Mouse (Mus musculus) kidney, postnatal 0 days (tissue): ENCODE measurements around the gene Ciita. TPM values are rescaled to one million over a fixed set of nuclear protein-coding genes. Genes with fewer than 3 reads are reported as not detected.
A peak's percentile ranks its signal among the peaks of the same experiment; 100 is the strongest.

Source experiments
- ATAC-seq: fragments of 200-750 bp; cut with Nextera tagmentation; replicated peaks from 2 replicates; pipeline ENCODE4 v1.8.0; 2017; ENCODE audit warnings: low read depth, moderate number of reproducible peaks, moderate TSS enrichment, moderate library complexity; ENCODE audit not compliant: low FRiP score
- DNase-seq: peaks from one replicate; pipeline ENCODE4 v3.0.0-alpha.2; 2016; ENCODE audit warnings: low spot score
- H3K27ac ChIP-seq: fragments of 300-500 bp; sonication (generic); 2 replicates; pipeline ENCODE4 v1.5.1; 2014; ENCODE audit warnings: mild to moderate bottlenecking
- H3K27me3 ChIP-seq: fragments of 300-500 bp; sonication (generic); 2 replicates; pipeline ENCODE4 v1.6.1; 2014; ENCODE audit warnings: low read length, mixed read lengths; ENCODE audit not compliant: insufficient read depth
- H3K36me3 ChIP-seq: fragments of 300-500 bp; sonication (generic); 2 replicates; pipeline ENCODE4 v1.6.1; 2014; ENCODE audit warnings: low read length, mixed read lengths; ENCODE audit not compliant: insufficient read depth
- H3K4me1 ChIP-seq: fragments of 300-500 bp; sonication (generic); replicated peaks from 2 replicates; pipeline ENCODE4 v1.6.1; 2014; ENCODE audit warnings: antibody characterized with exemption, low read length, mixed read lengths; ENCODE audit not compliant: insufficient read depth
- H3K4me2 ChIP-seq: fragments of 300-500 bp; sonication (generic); 2 replicates; pipeline ENCODE4 v1.6.1; 2014; ENCODE audit warnings: mild to moderate bottlenecking, low read length, moderate library complexity, mixed read lengths
- H3K4me3 ChIP-seq: fragments of 300-500 bp; sonication (generic); replicated peaks from 2 replicates; pipeline ENCODE4 v1.5.1; 2014; ENCODE audit warnings: low read depth, low read length
- H3K9ac ChIP-seq: fragments of 300-500 bp; sonication (generic); 2 replicates; pipeline ENCODE4 v1.6.1; 2014; ENCODE audit warnings: low read depth, low read length
- H3K9me3 ChIP-seq: fragments of 300-500 bp; sonication (generic); replicated peaks from 2 replicates; pipeline ENCODE4 v1.6.1; 2016; ENCODE audit warnings: low read length, inconsistent platforms, mixed read lengths
- CTCF ChIP-seq: IDR thresholded peaks from 2 replicates; pipeline ENCODE4 v1.5.1; 2016; ENCODE audit warnings: antibody characterized with exemption, low read depth, mild to moderate bottlenecking, moderate library complexity
- WGBS: fragments of 180-500 bp; shearing (Covaris S2); extraction: QIAGEN DNeasy Blood & Tissue Kit; methylation state at CpG from one replicate; pipeline ENCODE4 v1.1.7; 2014; 5-methylcytosine and 5-hydroxymethylcytosine counted together
- polyA plus RNA-seq: library from polyadenylated mRNA; unstranded; fragments of >200 nt; fragmentation: Nextera tagmentation; extraction: Ambion mirVana; gene quantifications from 2 replicates; pipeline ENCODE4 v1.2.1, GENCODE M21; 2015

Ciita gene
- polyA plus RNA-seq: 0.93 and 0.95 TPM in 2 replicates

- H3K36me3 ChIP-seq: no peaks in the 10 kb centered on the region
- WGBS: 76% methylated on average over 5 of the region's 5 CpGs
- H3K4me2 ChIP-seq: no peak within 1 kb of the TSS
- no peaks in the 10 kb centered on the region for H3K4me1 ChIP-seq
- ATAC-seq: no peak
- H3K9me3 ChIP-seq: no peaks in the 10 kb centered on the region
- no peak within 1 kb of the TSS for H3K27ac ChIP-seq
- TF ChIP-seq CTCF: no peak
- H3K9ac ChIP-seq: no peak within 1 kb of the TSS
- no peak within 1 kb of the TSS for H3K4me3 ChIP-seq
- DNase-seq: no peak
- H3K27me3 ChIP-seq: no peaks in the 10 kb centered on the region
Measured at GRCm38 (mm10) chr16:10479857-10480256, at the start of gene Ciita. Gene Ciita (plus strand): TSS chr16:10480059.

- Histone ChIP-seq H3K27ac (no peak overlapping the region), H3K4me1 (no peaks in the 10 kb centered on the region), H3K4me3 (no peak overlapping the region), H3K4me2 (no peak overlapping the region), H3K9me3 (no peaks in the 10 kb centered on the region), H3K36me3 (peaks cover 2% of the 10 kb centered on the region; the same call in 1 of the 2 replicates), H3K27me3 (no peaks in the 10 kb centered on the region), H3K9ac (no peak overlapping the region)
- WGBS: 75% methylated on average over 1 of the region's 1 CpGs
- no peak for TF ChIP-seq CTCF
- no peak for ATAC-seq
- DNase-seq: no peak
Measured at GRCm38 (mm10) chr16:10431911-10432310, 47.9 kb upstream of the Ciita start.

- H3K27ac ChIP-seq: no peak overlapping the region
- ATAC-seq: no peak
- no peak overlapping the region for H3K9ac ChIP-seq
- H3K9me3 ChIP-seq: no peaks in the 10 kb centered on the region
- DNase-seq: no peak
- TF ChIP-seq CTCF: no peak
- H3K27me3 ChIP-seq: no peaks in the 10 kb centered on the region
- WGBS: 89% methylated on average over 4 of the region's 4 CpGs
- no peaks in the 10 kb centered on the region for H3K36me3 ChIP-seq
- no peak overlapping the region for H3K4me2 ChIP-seq
- H3K4me1 ChIP-seq: no peaks in the 10 kb centered on the region
- no peak overlapping the region for H3K4me3 ChIP-seq
Measured at GRCm38 (mm10) chr16:10432387-10432786, 47.5 kb upstream of the Ciita start.

GRCm38 (mm10) chr16:10433344-10433743 lies 46.5 kb upstream of the Ciita start:
- Histone ChIP-seq H3K36me3 (no peaks in the 10 kb centered on the region), H3K9ac (no peak overlapping the region), H3K4me1 (no peaks in the 10 kb centered on the region), H3K27ac (no peak overlapping the region), H3K9me3 (no peaks in the 10 kb centered on the region), H3K27me3 (no peaks in the 10 kb centered on the region), H3K4me3 (no peak overlapping the region), H3K4me2 (no peak overlapping the region)
- TF ChIP-seq CTCF: no peak
- ATAC-seq (no peak), DNase-seq (no peak)
- WGBS: 84% methylated on average over 5 of the region's 5 CpGs

GRCm38 (mm10) chr16:10436166-10436565 lies 43.7 kb upstream of the Ciita start:
- no peak overlapping the region for H3K27ac ChIP-seq
- no peaks in the 10 kb centered on the region for H3K36me3 ChIP-seq
- H3K4me3 ChIP-seq: no peak overlapping the region
- no peaks in the 10 kb centered on the region for H3K4me1 ChIP-seq
- H3K9me3 ChIP-seq: no peaks in the 10 kb centered on the region
- H3K4me2 ChIP-seq: no peak overlapping the region
- DNase-seq: no peak
- TF ChIP-seq CTCF: no peak
- WGBS: 71% methylated on average over 6 of the region's 6 CpGs
- no peaks in the 10 kb centered on the region for H3K27me3 ChIP-seq
- ATAC-seq: peak; percentile 81
- H3K9ac ChIP-seq: no peak overlapping the region

- WGBS: 82% methylated on average over 5 of the region's 5 CpGs
- H3K4me1 ChIP-seq: no peaks in the 10 kb centered on the region
- ATAC-seq (no peak), DNase-seq (no peak)
- H3K4me3 ChIP-seq: no peak overlapping the region
- H3K9ac ChIP-seq: no peak overlapping the region
- TF ChIP-seq CTCF: no peak
- no peaks in the 10 kb centered on the region for H3K9me3 ChIP-seq
- H3K27me3 ChIP-seq: no peaks in the 10 kb centered on the region
- H3K36me3 ChIP-seq: no peaks in the 10 kb centered on the region
- H3K27ac ChIP-seq: no peak overlapping the region
- H3K4me2 ChIP-seq: no peak overlapping the region
Measured at GRCm38 (mm10) chr16:10438055-10438454, 41.8 kb upstream of the Ciita start.

GRCm38 (mm10) chr16:10441328-10441727 lies 38.5 kb upstream of the Ciita start:
- Histone ChIP-seq H3K4me2 (no peak overlapping the region), H3K9me3 (no peaks in the 10 kb centered on the region), H3K27ac (no peak overlapping the region), H3K4me3 (no peak overlapping the region), H3K36me3 (no peaks in the 10 kb centered on the region), H3K27me3 (no peaks in the 10 kb centered on the region), H3K4me1 (no peaks in the 10 kb centered on the region), H3K9ac (no peak overlapping the region)
- ATAC-seq (no peak), DNase-seq (no peak)
- WGBS: 83% methylated on average over 6 of the region's 6 CpGs
- no peak for TF ChIP-seq CTCF
